Mouse (Mus musculus): Measurements from ENCODE around the gene Pigk. TPM values are rescaled to one million over a fixed set of nuclear protein-coding genes. Genes with fewer than 3 reads are reported as not detected.

Gene Pigk
- 7.9 and 8.4 TPM in 2 replicates for polyA plus RNA-seq (2012)

DNA sequence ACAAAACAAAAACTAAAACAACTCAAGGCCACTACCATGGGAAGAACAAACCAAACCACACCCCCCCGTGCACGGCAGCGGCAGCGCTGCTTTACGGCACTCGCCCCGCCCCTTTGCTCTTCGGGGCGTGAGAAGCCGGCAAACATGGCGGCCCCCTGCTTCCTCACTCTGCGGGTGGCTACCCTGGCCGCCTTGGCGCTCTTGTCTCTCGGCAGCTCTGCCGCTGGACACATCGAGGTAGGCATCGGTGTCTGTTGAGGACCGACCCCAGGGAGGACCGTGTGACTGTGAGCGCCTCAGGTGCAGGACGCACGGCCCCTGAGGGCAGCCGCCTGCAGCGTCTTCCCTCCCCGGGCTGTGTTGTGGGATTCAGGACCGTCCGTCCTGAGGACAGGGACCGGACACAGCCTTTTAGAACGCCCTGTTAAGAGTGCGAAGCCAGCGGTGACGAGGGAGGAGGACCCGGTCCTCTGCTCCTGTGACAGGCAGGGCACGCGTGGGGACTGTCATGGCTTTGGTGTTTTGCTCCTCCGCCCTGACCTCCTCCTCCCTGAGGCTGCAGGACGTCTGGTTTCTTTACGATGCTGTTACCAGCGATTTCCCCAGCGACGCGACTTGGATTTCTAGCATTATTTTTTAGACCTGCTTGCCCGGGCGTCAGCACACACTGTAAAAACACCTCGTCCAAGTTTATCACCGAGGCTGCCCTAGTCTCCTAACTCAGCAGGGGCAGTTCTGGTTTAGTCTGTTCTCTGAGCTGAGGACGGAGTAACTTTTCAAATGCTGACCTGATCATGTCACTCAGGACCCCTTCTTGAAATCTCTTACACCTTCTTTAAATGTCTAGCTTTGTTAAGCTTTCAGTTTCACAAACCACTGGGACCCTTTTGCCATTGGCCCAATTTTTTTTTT, at the start of gene Pigk:
Pigk (plus strand) TSS at position 110 of the 912 bp plus-strand sequence.

DNA sequence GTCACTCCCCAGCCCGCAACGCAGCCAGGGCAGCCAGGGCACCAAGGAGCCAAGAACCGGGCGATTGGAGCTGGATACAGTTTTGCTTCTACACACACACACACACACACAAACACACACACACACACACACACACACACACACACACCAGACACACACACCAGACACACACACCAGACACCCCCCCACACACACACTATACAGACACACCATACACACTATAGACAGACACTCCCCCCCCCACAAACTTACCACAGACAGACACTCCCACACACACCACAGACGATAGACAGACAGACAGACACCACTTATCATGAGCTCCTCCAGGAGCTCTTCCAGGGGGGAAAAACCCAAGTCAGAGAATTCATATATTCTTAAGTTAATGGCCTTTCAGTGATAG, 45.7 kb upstream of the Pigk start, which contains the start of gene Ak5:
Ak5 (minus strand) TSS at position 122 of the 400 bp plus-strand sequence.

GRCm38 (mm10) chr3:152981988-152982387, 268.1 kb downstream of the Pigk start, which contains the start of gene St6galnac5:
Gene St6galnac5 (minus strand): TSS chr3:152982246.

Other genes starting within 250 kb of the Pigk start
- gene Ak5, start 45.7 kb upstream of the Pigk start, polyA plus RNA-seq (2012), result 0.22 and 0.24 TPM in 2 replicates